Mouse (Mus musculus): ENCODE measurements around the gene Pkig. TPM values are rescaled to one million over a fixed set of nuclear protein-coding genes. Genes with fewer than 3 reads are reported as not detected.

Pkig gene
- total and polyA plus RNA-seq, 3 experiments = 79.5 to 160 TPM; not detected in 1

- H3K79me2 ChIP-seq (ENCODE audit: control insufficient read depth, insufficient read depth, low read length, poor library complexity) = no peaks in the 10 kb centered on the region; the same call in 1 of the 2 replicates
- H3K4me1 ChIP-seq (ENCODE audit: control insufficient read depth in 1 of 2, insufficient read depth in 2 of 2, low read length in 2 of 2) = no peaks in the 10 kb centered on the region
- H3K27me3 ChIP-seq (ENCODE audit: control insufficient read depth in 1 of 2, insufficient read depth in 2 of 2, low read length in 2 of 2) = peaks cover 12% of the 10 kb centered on the region in 2 experiments
- H3K27ac ChIP-seq (ENCODE audit: control insufficient read depth, low read depth, low read length) = no peak overlapping the region
- DNase-seq (ENCODE audit: low read depth, low spot score) = no peak
- H3K9ac ChIP-seq (ENCODE audit: control insufficient read depth, low read depth, low read length, poor library complexity, severe bottlenecking) = no peak overlapping the region
- no peak overlapping the region for H3K4me3 ChIP-seq (ENCODE audit: control insufficient read depth in 1 of 2, insufficient read depth in 1 of 2, low read depth in 2 of 2, low read length in 2 of 2)
- H3K36me3 ChIP-seq (ENCODE audit: control insufficient read depth in 1 of 2, insufficient read depth in 2 of 2, low read length in 2 of 2) = no peaks in the 10 kb centered on the region
- TF ChIP-seq UBTF (IDR thresholded peaks at IDR 0.05; ENCODE audit: borderline replicate concordance, insufficient read depth, low read depth, low read length) (no peak), TCF12 (IDR thresholded peaks at IDR 0.05; ENCODE audit: low read depth, low read length) (no peak), KAT2A (conservative IDR thresholded peaks at IDR 0.05; ENCODE audit: low read depth, low read length) (no peak), ZNF384 (IDR thresholded peaks at IDR 0.05; ENCODE audit: low read depth, low read length) (no peak), MYB (IDR thresholded peaks at IDR 0.05; ENCODE audit: low read depth, low read length) (no peak), HCFC1 (IDR thresholded peaks at IDR 0.05; ENCODE audit: low read depth, low read length) (no peak), POLR2A (IDR thresholded peaks at IDR 0.05; ENCODE audit: control insufficient read depth in 1 of 2, insufficient read depth in 1 of 2, low read depth in 1 of 2, low read length in 2 of 2, poor library complexity in 1 of 2) (no peak), USF2 (IDR thresholded peaks at IDR 0.05; ENCODE audit: borderline replicate concordance in 1 of 2, insufficient read depth in 1 of 2, low read depth in 1 of 2, low read length in 2 of 2) (no peak), MYC (IDR thresholded peaks at IDR 0.05; ENCODE audit: low read depth, low read length) (no peak), CHD2 (IDR thresholded peaks at IDR 0.05; ENCODE audit: low read length) (no peak), SMC3 (IDR thresholded peaks at IDR 0.05; ENCODE audit: low read depth, low read length) (no peak), GABPA (IDR thresholded peaks at IDR 0.05; ENCODE audit: low read depth, low read length) (no peak), EP300 (IDR thresholded peaks at IDR 0.05; ENCODE audit: low read depth in 1 of 2, low read length in 2 of 2) (no peak), RCOR1 (IDR thresholded peaks at IDR 0.05; ENCODE audit: low read depth, low read length) (no peak), ELF1 (IDR thresholded peaks at IDR 0.05; ENCODE audit: low read depth, low read length) (no peak), ZC3H11A (IDR thresholded peaks at IDR 0.05; ENCODE audit: low read depth, low read length) (no peak), GATA1 (IDR thresholded peaks at IDR 0.05; ENCODE audit: low read depth, low read length) (no peak), USF1 (IDR thresholded peaks at IDR 0.05; ENCODE audit: low read depth, low read length) (no peak), MAZ (IDR thresholded peaks at IDR 0.05; ENCODE audit: low read depth, low read length) (no peak)
- H3K9me3 ChIP-seq (replicated peaks; ENCODE audit: insufficient read depth, low read length) = no peaks in the 10 kb centered on the region
Measured at GRCm38 (mm10) chr2:163760589-163760988, 102.4 kb downstream of the Pkig start.

- no peak overlapping the region for H3K27ac ChIP-seq (ENCODE audit: control insufficient read depth, low read depth, low read length)
Measured at GRCm38 (mm10) chr2:163761402-163761801, 103.2 kb downstream of the Pkig start.

More at GRCm38 (mm10) chr2:163761402-163761801, 103.2 kb downstream of the Pkig start:
- no peak for DNase-seq (ENCODE audit: low read depth, low spot score)
- Histone ChIP-seq H3K79me2 (ENCODE audit: control insufficient read depth, insufficient read depth, low read length, poor library complexity) (no peaks in the 10 kb centered on the region; the same call in 1 of the 2 replicates), H3K4me3 (ENCODE audit: control insufficient read depth in 1 of 2, insufficient read depth in 1 of 2, low read depth in 2 of 2, low read length in 2 of 2) (no peak overlapping the region), H3K9ac (ENCODE audit: control insufficient read depth, low read depth, low read length, poor library complexity, severe bottlenecking) (no peak overlapping the region), H3K36me3 (ENCODE audit: control insufficient read depth in 1 of 2, insufficient read depth in 2 of 2, low read length in 2 of 2) (no peaks in the 10 kb centered on the region), H3K27me3 (ENCODE audit: control insufficient read depth in 1 of 2, insufficient read depth in 2 of 2, low read length in 2 of 2) (peaks cover 6 to 9% of the 10 kb centered on the region in 2 experiments), H3K9me3 (replicated peaks; ENCODE audit: insufficient read depth, low read length) (no peaks in the 10 kb centered on the region), H3K4me1 (ENCODE audit: control insufficient read depth in 1 of 2, insufficient read depth in 2 of 2, low read length in 2 of 2) (no peaks in the 10 kb centered on the region)
- no peak for TF ChIP-seq GABPA (IDR thresholded peaks at IDR 0.05; ENCODE audit: low read depth, low read length)
- TF ChIP-seq MAFK (IDR thresholded peaks at IDR 0.05; ENCODE audit: borderline replicate concordance, low read depth, low read length) = no peak
